In genomic region chr5:64380698-64381375, GRCm38 (mm10) we compare ENCODE assay signal across 8 mouse cellular contexts.
DNase-seq lines count a peak whose midpoint lies in the region; ATAC-seq and TF ChIP-seq lines count a peak whose summit lies in the region.

No protein-coding gene starts in this region.

- H3K27me3 ChIP-seq in heart, embryonic 14.5 days (ENCODE audit: control insufficient read depth, insufficient read depth, low read length), result no peaks in the 10 kb centered on the region
- H3K27me3 ChIP-seq in liver, embryonic 15.5 days, result no peaks in the 10 kb centered on the region
- H3K27me3 ChIP-seq in small intestine, adult 2 months (ENCODE audit: control insufficient read depth, insufficient read depth, low read length), result no peaks in the 10 kb centered on the region

- ATAC-seq in cerebellum, adult (ENCODE audit: insufficient number of reproducible peaks, low FRiP score, low TSS enrichment), result no peak
- ATAC-seq in heart, embryonic 14.5 days (ENCODE audit: insufficient number of reproducible peaks, insufficient read depth, low FRiP score, low read depth), result no peak
- ATAC-seq in liver, embryonic 15.5 days (ENCODE audit: insufficient read depth), result 0 out of 2 replicates have a peak, but pooled peaks have one; percentile 11

- 53% methylated on average over 11 of the region's 11 CpGs for WGBS in heart, embryonic 14.5 days
- 24% methylated on average over 11 of the region's 11 CpGs for WGBS in liver, embryonic 15.5 days (ENCODE audit: insufficient replicate concordance)
- 69% methylated on average over 11 of the region's 11 CpGs for WGBS in small intestine, adult 2 months

- H3K27ac ChIP-seq in heart, embryonic 14.5 days (replicated peaks in 1 of 2; ENCODE audit: control insufficient read depth in 1 of 2, insufficient read depth in 1 of 2, low read depth in 2 of 2, low read length in 2 of 2), result peak overlapping the region; percentile 24 to 47; a peak in 2 of 4 replicates
- H3K27ac ChIP-seq in liver, embryonic 15.5 days (replicated peaks), result peak overlapping the region; percentile 57; the same call in 1 of the 2 replicates
- H3K27ac ChIP-seq in small intestine, adult 2 months (ENCODE audit: insufficient read depth, low read depth, low read length), result peak overlapping the region; percentile 52

- no peak for TF ChIP-seq CTCF in small intestine, adult 2 months (IDR thresholded peaks at IDR 0.05; ENCODE audit: extremely low read depth, insufficient read length, insufficient replicate concordance, low read depth, low read length)

- H3K9me3 ChIP-seq in heart, embryonic 14.5 days (ENCODE audit: control insufficient read depth, low read length), result no peaks in the 10 kb centered on the region
- no peaks in the 10 kb centered on the region for H3K9me3 ChIP-seq in liver, embryonic 15.5 days (replicated peaks)

- no peak overlapping the region for H3K9ac ChIP-seq in heart, embryonic 14.5 days (ENCODE audit: low read length)
- H3K9ac ChIP-seq in liver, embryonic 15.5 days, result no peak overlapping the region

- no peak overlapping the region for H3K4me3 ChIP-seq in heart, embryonic 14.5 days (ENCODE audit: control insufficient read depth in 1 of 2, insufficient read depth in 1 of 2, low read depth in 1 of 2, low read length in 2 of 2)
- H3K4me3 ChIP-seq in liver, embryonic 15.5 days (replicated peaks), result no peak overlapping the region
- H3K4me3 ChIP-seq in small intestine, adult 2 months (ENCODE audit: low read depth, low read length), result no peak overlapping the region

- H3K4me2 ChIP-seq in heart, embryonic 14.5 days (ENCODE audit: low read length), result no peak overlapping the region
- peak overlapping the region; percentile 33 for H3K4me2 ChIP-seq in liver, embryonic 15.5 days

- TF ChIP-seq POLR2A in small intestine, adult 2 months (IDR thresholded peaks at IDR 0.05; ENCODE audit: low read depth, low read length), result no peak

- DNase-seq in cerebellum, postnatal 10 days, result peak; percentile 72 to 79
- DNase-seq in B cell, adult 2 months, result peak; percentile 50 to 54
- DNase-seq in ovary, postnatal 14 days (ENCODE audit: low spot score), result no peak
- DNase-seq in layer of hippocampus, postnatal 36 days, result no peak

- H3K36me3 ChIP-seq in heart, embryonic 14.5 days (ENCODE audit: control insufficient read depth, insufficient read depth, low read length), result no peaks in the 10 kb centered on the region
- H3K36me3 ChIP-seq in liver, embryonic 15.5 days (replicated peaks), result no peaks in the 10 kb centered on the region
- no peaks in the 10 kb centered on the region for H3K36me3 ChIP-seq in small intestine, adult 2 months (ENCODE audit: control insufficient read depth, insufficient read depth, low read length)

- H3K4me1 ChIP-seq in heart, embryonic 14.5 days (ENCODE audit: control insufficient read depth in 2 of 2, insufficient read depth in 2 of 2, low read length in 2 of 2), result peaks cover 15 to 34% of the 10 kb centered on the region in 2 experiments
- peaks cover 57% of the 10 kb centered on the region for H3K4me1 ChIP-seq in liver, embryonic 15.5 days (replicated peaks)
- H3K4me1 ChIP-seq in small intestine, adult 2 months (ENCODE audit: control insufficient read depth, insufficient read depth, insufficient read length, low read length), result peaks cover 13% of the 10 kb centered on the region

Comparison
In these comparisons a context has a peak if more than half of its experiments do, and no peak if none do; other contexts are left out.
1. DNase-seq: peak in cerebellum, postnatal 10 days (2 of 2) and B cell, adult 2 months (2 of 2); none in ovary, postnatal 14 days (single experiment) and layer of hippocampus, postnatal 36 days (0 of 2).
2. Peak in every context shown above with its lines, with median percentiles within 50 percentile points of each other: H3K27ac ChIP-seq.